Mouse (Mus musculus): ENCODE measurements around the gene Dgat2. TPM values are rescaled to one million over a fixed set of nuclear protein-coding genes. Genes with fewer than 3 reads are reported as not detected.

Dgat2 gene
- polyA plus RNA-seq (2014; fragmentation: Nextera tagmentation; extraction: Ambion mirVana), result 12.7 and 21.9 TPM in 2 replicates

- Histone ChIP-seq H3K27me3 (ENCODE audit: control insufficient read depth, insufficient read depth, low read length) (0 out of 2 replicates have a peak, but pooled peaks cover 4% of the 10 kb centered on the region), H3K4me1 (ENCODE audit: control insufficient read depth, insufficient read depth, low read length) (0 out of 2 replicates have a peak, but pooled peaks cover 7% of the 10 kb centered on the region), H3K4me3 (ENCODE audit: low read length) (peak within 1 kb of the TSS; percentile 49), H3K27ac (ENCODE audit: low read depth, low read length) (peak within 1 kb of the TSS; percentile 31; the same call in 1 of the 2 replicates), H3K4me2 (replicated peaks; ENCODE audit: low read depth, low read length) (peak within 1 kb of the TSS; percentile 82), H3K9ac (ENCODE audit: low read depth, low read length) (peak within 1 kb of the TSS; percentile 61), H3K9me3 (ENCODE audit: control insufficient read depth, low read length) (no peaks in the 10 kb centered on the region), H3K36me3 (ENCODE audit: control insufficient read depth, insufficient read depth, low read length) (no peaks in the 10 kb centered on the region)
- ATAC-seq (ENCODE audit: low FRiP score, low TSS enrichment), result peak; percentile 94
- WGBS, result under 1% methylated on average over 63 of the region's 63 CpGs
Measured at GRCm38 (mm10) chr7:99182432-99183172, at the start of gene Dgat2. Gene Dgat2, minus strand, starts transcription at chr7:99182719.

- ATAC-seq (ENCODE audit: low FRiP score, low TSS enrichment), result no peak
- no peaks in the 10 kb centered on the region for H3K4me1 ChIP-seq (ENCODE audit: control insufficient read depth, insufficient read depth, low read length)
- no peaks in the 10 kb centered on the region for H3K9me3 ChIP-seq (ENCODE audit: control insufficient read depth, low read length)
- 65% methylated on average over 7 of the region's 7 CpGs for WGBS
- H3K27ac ChIP-seq (ENCODE audit: low read depth, low read length), result no peak overlapping the region
- no peaks in the 10 kb centered on the region for H3K36me3 ChIP-seq (ENCODE audit: control insufficient read depth, insufficient read depth, low read length)
- no peak overlapping the region for H3K4me3 ChIP-seq (ENCODE audit: low read length)
- no peak overlapping the region for H3K9ac ChIP-seq (ENCODE audit: low read depth, low read length)
- no peak overlapping the region for H3K4me2 ChIP-seq (replicated peaks; ENCODE audit: low read depth, low read length)
- H3K27me3 ChIP-seq (ENCODE audit: control insufficient read depth, insufficient read depth, low read length), result no peaks in the 10 kb centered on the region
Measured at GRCm38 (mm10) chr7:99230061-99230747, 47.7 kb upstream of the Dgat2 start.

GRCm38 (mm10) chr7:99229411-99229810 is 46.9 kb upstream of the Dgat2 start:
- H3K4me2 ChIP-seq (replicated peaks; ENCODE audit: low read depth, low read length), result no peak overlapping the region
- ATAC-seq (ENCODE audit: low FRiP score, low TSS enrichment), result peak; percentile 51; the same call in 1 of the 2 replicates
- WGBS, result 25% methylated on average over 2 of the region's 2 CpGs

GRCm38 (mm10) chr7:99228825-99229224 is 46.3 kb upstream of the Dgat2 start:
- ATAC-seq (ENCODE audit: low FRiP score, low TSS enrichment), result no peak; the same call in 1 of the 2 replicates
- H3K4me3 ChIP-seq (ENCODE audit: low read length), result no peak overlapping the region
- no peak overlapping the region for H3K27ac ChIP-seq (ENCODE audit: low read depth, low read length)
- no peak overlapping the region for H3K9ac ChIP-seq (ENCODE audit: low read depth, low read length)
- no peaks in the 10 kb centered on the region for H3K27me3 ChIP-seq (ENCODE audit: control insufficient read depth, insufficient read depth, low read length)
- H3K9me3 ChIP-seq (ENCODE audit: control insufficient read depth, low read length), result no peaks in the 10 kb centered on the region
- no peak overlapping the region for H3K4me2 ChIP-seq (replicated peaks; ENCODE audit: low read depth, low read length)
- WGBS, result 72% methylated on average over 8 of the region's 8 CpGs
- no peaks in the 10 kb centered on the region for H3K36me3 ChIP-seq (ENCODE audit: control insufficient read depth, insufficient read depth, low read length)
- 0 out of 2 replicates have a peak, but pooled peaks cover 5% of the 10 kb centered on the region for H3K4me1 ChIP-seq (ENCODE audit: control insufficient read depth, insufficient read depth, low read length)

More at GRCm38 (mm10) chr7:99229411-99229810, 46.9 kb upstream of the Dgat2 start:
- 0 out of 2 replicates have a peak, but pooled peaks cover 5% of the 10 kb centered on the region for H3K4me1 ChIP-seq (ENCODE audit: control insufficient read depth, insufficient read depth, low read length)
- H3K9ac ChIP-seq (ENCODE audit: low read depth, low read length), result no peak overlapping the region
- no peaks in the 10 kb centered on the region for H3K36me3 ChIP-seq (ENCODE audit: control insufficient read depth, insufficient read depth, low read length)
- H3K4me3 ChIP-seq (ENCODE audit: low read length), result no peak overlapping the region
- no peaks in the 10 kb centered on the region for H3K27me3 ChIP-seq (ENCODE audit: control insufficient read depth, insufficient read depth, low read length)
- H3K9me3 ChIP-seq (ENCODE audit: control insufficient read depth, low read length), result no peaks in the 10 kb centered on the region
- H3K27ac ChIP-seq (ENCODE audit: low read depth, low read length), result no peak overlapping the region

GRCm38 (mm10) chr7:99227267-99227666 is 44.7 kb upstream of the Dgat2 start:
- H3K36me3 ChIP-seq (ENCODE audit: control insufficient read depth, insufficient read depth, low read length), result no peaks in the 10 kb centered on the region
- no peak for ATAC-seq (ENCODE audit: low FRiP score, low TSS enrichment)
- 98% methylated on average over 4 of the region's 4 CpGs for WGBS
- 0 out of 2 replicates have a peak, but pooled peaks cover 5% of the 10 kb centered on the region for H3K4me1 ChIP-seq (ENCODE audit: control insufficient read depth, insufficient read depth, low read length)
- H3K9ac ChIP-seq (ENCODE audit: low read depth, low read length), result no peak overlapping the region
- H3K27ac ChIP-seq (ENCODE audit: low read depth, low read length), result no peak overlapping the region
- no peak overlapping the region for H3K4me3 ChIP-seq (ENCODE audit: low read length)
- H3K27me3 ChIP-seq (ENCODE audit: control insufficient read depth, insufficient read depth, low read length), result no peaks in the 10 kb centered on the region
- H3K9me3 ChIP-seq (ENCODE audit: control insufficient read depth, low read length), result no peaks in the 10 kb centered on the region
- H3K4me2 ChIP-seq (replicated peaks; ENCODE audit: low read depth, low read length), result no peak overlapping the region

- Histone ChIP-seq H3K36me3 (ENCODE audit: control insufficient read depth, insufficient read depth, low read length) (no peaks in the 10 kb centered on the region), H3K4me3 (ENCODE audit: low read length) (no peak overlapping the region), H3K9ac (ENCODE audit: low read depth, low read length) (no peak overlapping the region), H3K9me3 (ENCODE audit: control insufficient read depth, low read length) (no peaks in the 10 kb centered on the region), H3K4me1 (ENCODE audit: control insufficient read depth, insufficient read depth, low read length) (0 out of 2 replicates have a peak, but pooled peaks cover 5% of the 10 kb centered on the region), H3K4me2 (replicated peaks; ENCODE audit: low read depth, low read length) (no peak overlapping the region), H3K27me3 (ENCODE audit: control insufficient read depth, insufficient read depth, low read length) (no peaks in the 10 kb centered on the region), H3K27ac (ENCODE audit: low read depth, low read length) (no peak overlapping the region)
- ATAC-seq (ENCODE audit: low FRiP score, low TSS enrichment), result no peak
- WGBS, result 89% methylated on average over 10 of the region's 10 CpGs
Measured at GRCm38 (mm10) chr7:99226662-99227061, 44.1 kb upstream of the Dgat2 start.

GRCm38 (mm10) chr7:99225421-99225820 is 42.9 kb upstream of the Dgat2 start:
- H3K4me1 ChIP-seq (ENCODE audit: control insufficient read depth, insufficient read depth, low read length), result 0 out of 2 replicates have a peak, but pooled peaks cover 5% of the 10 kb centered on the region
- no peak overlapping the region for H3K4me3 ChIP-seq (ENCODE audit: low read length)
- no peaks in the 10 kb centered on the region for H3K36me3 ChIP-seq (ENCODE audit: control insufficient read depth, insufficient read depth, low read length)
- H3K27me3 ChIP-seq (ENCODE audit: control insufficient read depth, insufficient read depth, low read length), result no peaks in the 10 kb centered on the region
- H3K27ac ChIP-seq (ENCODE audit: low read depth, low read length), result no peak overlapping the region
- no peak overlapping the region for H3K4me2 ChIP-seq (replicated peaks; ENCODE audit: low read depth, low read length)
- H3K9me3 ChIP-seq (ENCODE audit: control insufficient read depth, low read length), result no peaks in the 10 kb centered on the region
- ATAC-seq (ENCODE audit: low FRiP score, low TSS enrichment), result no peak
- WGBS, result 76% methylated on average over 6 of the region's 6 CpGs
- H3K9ac ChIP-seq (ENCODE audit: low read depth, low read length), result no peak overlapping the region

- Histone ChIP-seq H3K36me3 (ENCODE audit: control insufficient read depth, insufficient read depth, low read length) (no peaks in the 10 kb centered on the region), H3K9ac (ENCODE audit: low read depth, low read length) (no peak overlapping the region), H3K4me2 (replicated peaks; ENCODE audit: low read depth, low read length) (no peak overlapping the region), H3K9me3 (ENCODE audit: control insufficient read depth, low read length) (no peaks in the 10 kb centered on the region), H3K27me3 (ENCODE audit: control insufficient read depth, insufficient read depth, low read length) (no peaks in the 10 kb centered on the region), H3K4me3 (ENCODE audit: low read length) (no peak overlapping the region), H3K27ac (ENCODE audit: low read depth, low read length) (no peak overlapping the region), H3K4me1 (ENCODE audit: control insufficient read depth, insufficient read depth, low read length) (0 out of 2 replicates have a peak, but pooled peaks cover 5% of the 10 kb centered on the region)
- WGBS, result 59% methylated on average over 1 of the region's 1 CpGs
- ATAC-seq (ENCODE audit: low FRiP score, low TSS enrichment), result no peak
Measured at GRCm38 (mm10) chr7:99224648-99225190, 42.2 kb upstream of the Dgat2 start.

All from kidney, embryonic 14.5 days (tissue).